Mouse (Mus musculus) cortical plate, adult 2 months (tissue): Measurements from ENCODE around the gene Tmprss13.

ENCODE experiments used
- CTCF ChIP-seq: fragments of 200-500 bp; IDR thresholded peaks from 2 replicates; pipeline ENCODE4 v1.5.1; 2011; ENCODE audit warnings: mild to moderate bottlenecking, control low read depth, low read length; ENCODE audit not compliant: insufficient read depth; ENCODE audit errors: extremely low read depth
- POLR2A ChIP-seq: fragments of 200-500 bp; IDR thresholded peaks from 2 replicates; pipeline ENCODE4 v1.6.1; 2011; ENCODE audit warnings: mild to moderate bottlenecking, low read length, control low read depth; ENCODE audit not compliant: insufficient read depth; ENCODE audit errors: extremely low read depth

GRCm38 (mm10) chr9:45311858-45312257, 7.0 kb upstream of the Tmprss13 start:
- no peak for TF ChIP-seq POLR2A
- no peak for TF ChIP-seq CTCF
